Mouse (Mus musculus): ENCODE results near the gene Zmynd15.

DNA sequence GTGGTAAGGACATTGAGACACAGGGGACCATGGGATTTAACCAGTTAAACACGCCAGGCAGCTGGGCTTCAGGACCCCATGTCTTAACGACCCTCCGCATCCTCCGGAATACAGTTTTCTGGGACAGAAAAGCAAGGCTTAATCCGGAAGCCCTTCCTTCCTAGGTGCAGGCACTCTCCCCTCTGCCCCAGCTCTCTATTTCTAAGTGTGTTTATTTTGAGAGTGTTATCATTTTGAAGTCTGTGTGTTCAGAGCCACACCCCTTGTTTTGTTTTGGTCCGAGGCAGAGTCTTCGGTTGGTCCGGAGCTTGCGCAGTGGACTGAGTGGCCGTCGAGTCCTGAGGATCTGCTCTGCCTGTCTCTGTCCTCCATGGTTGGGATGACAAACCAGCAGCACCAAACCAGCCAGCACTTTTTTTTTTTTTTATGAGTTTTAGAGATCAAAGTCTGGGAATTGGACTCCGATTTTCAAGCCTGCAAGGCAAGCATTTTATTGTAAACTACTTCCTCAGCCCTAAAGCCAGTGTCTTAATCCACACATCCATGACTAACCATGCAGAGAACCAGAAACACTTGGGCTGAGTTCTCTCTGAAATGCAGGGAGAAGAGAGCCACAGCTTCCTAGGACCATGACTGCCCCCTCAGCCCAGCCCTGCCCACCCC is 15.8 kb downstream of the Zmynd15 start:
- TF ChIP-seq CTCF (IDR thresholded peaks at IDR 0.05; ENCODE audit: low read depth) = no peak
- TF ChIP-seq EP300 (IDR thresholded peaks at IDR 0.05; ENCODE audit: low read depth) = no peak

All from heart, postnatal 0 days (tissue).